Mouse (Mus musculus): ENCODE data around the gene Maml2. TPM values are rescaled to one million over a fixed set of nuclear protein-coding genes. Genes with fewer than 3 reads are reported as not detected.

Maml2 gene
- polyA plus RNA-seq, 1 experiment from 2014 or later: 9.9 TPM

GRCm38 (mm10) chr9:13621941-13622340 lies 324.2 kb downstream of the Maml2 start:
- WGBS: 94% methylated on average over 3 of the region's 3 CpGs
- Histone ChIP-seq H3K9ac (ENCODE audit: low read depth, low read length) (no peak overlapping the region), H3K4me1 (ENCODE audit: control insufficient read depth, insufficient read depth, low read length) (peaks cover 9% of the 10 kb centered on the region), H3K27me3 (ENCODE audit: control insufficient read depth, insufficient read depth, low read depth, low read length) (no peaks in the 10 kb centered on the region), H3K4me3 (ENCODE audit: low read depth, low read length) (no peak overlapping the region), H3K4me2 (ENCODE audit: low read length) (no peak overlapping the region), H3K27ac (ENCODE audit: low read length) (no peak overlapping the region), H3K36me3 (ENCODE audit: control insufficient read depth, insufficient read depth, low read length) (no peaks in the 10 kb centered on the region), H3K9me3 (replicated peaks; ENCODE audit: control insufficient read depth, low read length, poor library complexity, severe bottlenecking) (no peaks in the 10 kb centered on the region)
- ATAC-seq: no peak

- no peak for ATAC-seq
- H3K36me3 ChIP-seq (ENCODE audit: control insufficient read depth, insufficient read depth, low read length): no peaks in the 10 kb centered on the region
- peaks cover 9% of the 10 kb centered on the region for H3K4me1 ChIP-seq (ENCODE audit: control insufficient read depth, insufficient read depth, low read length)
- no peak overlapping the region for H3K4me3 ChIP-seq (ENCODE audit: low read depth, low read length)
- H3K27me3 ChIP-seq (ENCODE audit: control insufficient read depth, insufficient read depth, low read depth, low read length): no peaks in the 10 kb centered on the region
- no peak overlapping the region for H3K9ac ChIP-seq (ENCODE audit: low read depth, low read length)
- no peaks in the 10 kb centered on the region for H3K9me3 ChIP-seq (replicated peaks; ENCODE audit: control insufficient read depth, low read length, poor library complexity, severe bottlenecking)
- WGBS: 83% methylated on average over 5 of the region's 5 CpGs
- no peak overlapping the region for H3K27ac ChIP-seq (ENCODE audit: low read length)
- H3K4me2 ChIP-seq (ENCODE audit: low read length): no peak overlapping the region
Observed at GRCm38 (mm10) chr9:13622426-13622825, 324.7 kb downstream of the Maml2 start.

- no peak overlapping the region for H3K4me2 ChIP-seq (ENCODE audit: low read length)
- no peak overlapping the region for H3K4me3 ChIP-seq (ENCODE audit: low read depth, low read length)
- no peaks in the 10 kb centered on the region for H3K9me3 ChIP-seq (replicated peaks; ENCODE audit: control insufficient read depth, low read length, poor library complexity, severe bottlenecking)
- H3K4me1 ChIP-seq (ENCODE audit: control insufficient read depth, insufficient read depth, low read length): peaks cover 9% of the 10 kb centered on the region
- no peak overlapping the region for H3K27ac ChIP-seq (ENCODE audit: low read length)
- ATAC-seq: no peak
- H3K36me3 ChIP-seq (ENCODE audit: control insufficient read depth, insufficient read depth, low read length): no peaks in the 10 kb centered on the region
- WGBS: over 99% methylated on average over 3 of the region's 3 CpGs
- no peaks in the 10 kb centered on the region for H3K27me3 ChIP-seq (ENCODE audit: control insufficient read depth, insufficient read depth, low read depth, low read length)
- no peak overlapping the region for H3K9ac ChIP-seq (ENCODE audit: low read depth, low read length)
Observed at GRCm38 (mm10) chr9:13623892-13624422, 326.2 kb downstream of the Maml2 start.

GRCm38 (mm10) chr9:13624780-13625179 lies 327.0 kb downstream of the Maml2 start:
- Histone ChIP-seq H3K9me3 (replicated peaks; ENCODE audit: control insufficient read depth, low read length, poor library complexity, severe bottlenecking) (no peaks in the 10 kb centered on the region), H3K4me2 (ENCODE audit: low read length) (no peak overlapping the region), H3K4me3 (ENCODE audit: low read depth, low read length) (no peak overlapping the region), H3K27ac (ENCODE audit: low read length) (no peak overlapping the region), H3K4me1 (ENCODE audit: control insufficient read depth, insufficient read depth, low read length) (peaks cover 9% of the 10 kb centered on the region), H3K27me3 (ENCODE audit: control insufficient read depth, insufficient read depth, low read depth, low read length) (no peaks in the 10 kb centered on the region), H3K36me3 (ENCODE audit: control insufficient read depth, insufficient read depth, low read length) (no peaks in the 10 kb centered on the region), H3K9ac (ENCODE audit: low read depth, low read length) (no peak overlapping the region)
- 90% methylated on average over 1 of the region's 1 CpGs for WGBS
- no peak for ATAC-seq

- no peak overlapping the region for H3K27ac ChIP-seq (ENCODE audit: low read length)
- H3K27me3 ChIP-seq (ENCODE audit: control insufficient read depth, insufficient read depth, low read depth, low read length): no peaks in the 10 kb centered on the region
- ATAC-seq: no peak
- H3K4me3 ChIP-seq (ENCODE audit: low read depth, low read length): no peak overlapping the region
- no peaks in the 10 kb centered on the region for H3K36me3 ChIP-seq (ENCODE audit: control insufficient read depth, insufficient read depth, low read length)
- H3K4me2 ChIP-seq (ENCODE audit: low read length): no peak overlapping the region
- over 99% methylated on average over 3 of the region's 3 CpGs for WGBS
- H3K9ac ChIP-seq (ENCODE audit: low read depth, low read length): no peak overlapping the region
- H3K9me3 ChIP-seq (replicated peaks; ENCODE audit: control insufficient read depth, low read length, poor library complexity, severe bottlenecking): no peaks in the 10 kb centered on the region
- peaks cover 9% of the 10 kb centered on the region for H3K4me1 ChIP-seq (ENCODE audit: control insufficient read depth, insufficient read depth, low read length)
Observed at GRCm38 (mm10) chr9:13625215-13625614, 327.5 kb downstream of the Maml2 start.

GRCm38 (mm10) chr9:13626480-13626879 lies 328.7 kb downstream of the Maml2 start:
- 22% methylated on average over 3 of the region's 3 CpGs for WGBS
- Histone ChIP-seq H3K27ac (ENCODE audit: low read length) (peak overlapping the region; percentile 22; the same call in 1 of the 2 replicates), H3K4me1 (ENCODE audit: control insufficient read depth, insufficient read depth, low read length) (peaks cover 9% of the 10 kb centered on the region), H3K27me3 (ENCODE audit: control insufficient read depth, insufficient read depth, low read depth, low read length) (no peaks in the 10 kb centered on the region), H3K9ac (ENCODE audit: low read depth, low read length) (no peak overlapping the region), H3K4me2 (ENCODE audit: low read length) (no peak overlapping the region), H3K9me3 (replicated peaks; ENCODE audit: control insufficient read depth, low read length, poor library complexity, severe bottlenecking) (no peaks in the 10 kb centered on the region), H3K36me3 (ENCODE audit: control insufficient read depth, insufficient read depth, low read length) (no peaks in the 10 kb centered on the region), H3K4me3 (ENCODE audit: low read depth, low read length) (no peak overlapping the region)
- ATAC-seq: no peak

GRCm38 (mm10) chr9:13633371-13633770 lies 335.6 kb downstream of the Maml2 start:
- no peak overlapping the region for H3K4me3 ChIP-seq (ENCODE audit: low read depth, low read length)
- H3K9me3 ChIP-seq (replicated peaks; ENCODE audit: control insufficient read depth, low read length, poor library complexity, severe bottlenecking): no peaks in the 10 kb centered on the region
- H3K36me3 ChIP-seq (ENCODE audit: control insufficient read depth, insufficient read depth, low read length): no peaks in the 10 kb centered on the region
- H3K27me3 ChIP-seq (ENCODE audit: control insufficient read depth, insufficient read depth, low read depth, low read length): no peaks in the 10 kb centered on the region
- H3K4me1 ChIP-seq (ENCODE audit: control insufficient read depth, insufficient read depth, low read length): no peaks in the 10 kb centered on the region
- WGBS: 91% methylated on average over 1 of the region's 1 CpGs
- no peak for ATAC-seq
- no peak overlapping the region for H3K27ac ChIP-seq (ENCODE audit: low read length)
- H3K4me2 ChIP-seq (ENCODE audit: low read length): no peak overlapping the region
- no peak overlapping the region for H3K9ac ChIP-seq (ENCODE audit: low read depth, low read length)

- 0 out of 2 replicates have a peak, but pooled peaks cover 2% of the 10 kb centered on the region for H3K4me1 ChIP-seq (ENCODE audit: control insufficient read depth, insufficient read depth, low read length)
- no peak overlapping the region for H3K4me2 ChIP-seq (ENCODE audit: low read length)
- no peak overlapping the region for H3K27ac ChIP-seq (ENCODE audit: low read length)
- ATAC-seq: no peak
- H3K9me3 ChIP-seq (replicated peaks; ENCODE audit: control insufficient read depth, low read length, poor library complexity, severe bottlenecking): no peaks in the 10 kb centered on the region
- no peak overlapping the region for H3K9ac ChIP-seq (ENCODE audit: low read depth, low read length)
- no peaks in the 10 kb centered on the region for H3K27me3 ChIP-seq (ENCODE audit: control insufficient read depth, insufficient read depth, low read depth, low read length)
- H3K36me3 ChIP-seq (ENCODE audit: control insufficient read depth, insufficient read depth, low read length): no peaks in the 10 kb centered on the region
- no peak overlapping the region for H3K4me3 ChIP-seq (ENCODE audit: low read depth, low read length)
- WGBS: 74% methylated on average over 3 of the region's 3 CpGs
Observed at GRCm38 (mm10) chr9:13639655-13640054, 341.9 kb downstream of the Maml2 start.

GRCm38 (mm10) chr9:13645153-13645552 lies 347.4 kb downstream of the Maml2 start:
- Histone ChIP-seq H3K27ac (ENCODE audit: low read length) (no peak overlapping the region), H3K4me1 (ENCODE audit: control insufficient read depth, insufficient read depth, low read length) (0 out of 2 replicates have a peak, but pooled peaks cover 2% of the 10 kb centered on the region), H3K4me2 (ENCODE audit: low read length) (no peak overlapping the region), H3K36me3 (ENCODE audit: control insufficient read depth, insufficient read depth, low read length) (no peaks in the 10 kb centered on the region), H3K4me3 (ENCODE audit: low read depth, low read length) (no peak overlapping the region), H3K9ac (ENCODE audit: low read depth, low read length) (no peak overlapping the region), H3K27me3 (ENCODE audit: control insufficient read depth, insufficient read depth, low read depth, low read length) (no peaks in the 10 kb centered on the region), H3K9me3 (replicated peaks; ENCODE audit: control insufficient read depth, low read length, poor library complexity, severe bottlenecking) (no peaks in the 10 kb centered on the region)
- no peak for ATAC-seq
- WGBS: 61% methylated on average over 5 of the region's 5 CpGs

All from midbrain, embryonic 16.5 days (tissue).